Mouse (Mus musculus) lung, embryonic 16.5 days (tissue): Measurements from ENCODE around the gene Grik4. TPM values are rescaled to one million over a fixed set of nuclear protein-coding genes. Genes with fewer than 3 reads are reported as not detected.

ENCODE experiments used
- ATAC-seq: fragments of 200-750 bp; cut with Nextera tagmentation; 2 replicates; pipeline ENCODE4 v1.8.0; 2017; ENCODE audit warnings: low read depth, mild to moderate bottlenecking, moderate library complexity
- H3K27ac ChIP-seq: fragments of 300-500 bp; sonication (generic); 2 replicates; pipeline ENCODE4 v1.5.1; 2014; ENCODE audit warnings: mild to moderate bottlenecking, control low read depth, low read length
- H3K27me3 ChIP-seq: fragments of 300-500 bp; sonication (generic); 2 replicates; pipeline ENCODE4 v1.6.1; 2014; ENCODE audit warnings: low read depth, low read length, mixed read lengths; ENCODE audit not compliant: control insufficient read depth, insufficient read depth
- H3K36me3 ChIP-seq: fragments of 300-500 bp; sonication (generic); 2 replicates; pipeline ENCODE4 v1.6.1; 2014; ENCODE audit warnings: low read length; ENCODE audit not compliant: control insufficient read depth, insufficient read depth
- H3K4me1 ChIP-seq: fragments of 300-500 bp; sonication (generic); replicated peaks from 2 replicates; pipeline ENCODE4 v1.6.1; 2014; ENCODE audit warnings: low read length, mixed read lengths; ENCODE audit not compliant: control insufficient read depth, insufficient read depth
- H3K4me2 ChIP-seq: fragments of 300-500 bp; sonication (generic); 2 replicates; pipeline ENCODE4 v1.6.1; 2014; ENCODE audit warnings: low read depth, low read length, control low read depth
- H3K4me3 ChIP-seq: fragments of 300-500 bp; sonication (generic); 2 replicates; pipeline ENCODE4 v1.5.1; 2014; ENCODE audit warnings: mild to moderate bottlenecking, low read length, control low read depth
- H3K9ac ChIP-seq: fragments of 300-500 bp; sonication (generic); 2 replicates; pipeline ENCODE4 v1.6.1; 2014; ENCODE audit warnings: low read length, control low read depth
- H3K9me3 ChIP-seq: fragments of 300-500 bp; sonication (generic); 2 replicates; pipeline ENCODE4 v1.6.1; 2016; ENCODE audit warnings: low read length; ENCODE audit not compliant: control insufficient read depth
- WGBS: fragments of 180-500 bp; shearing (Covaris S2); extraction: QIAGEN DNeasy Blood & Tissue Kit; methylation state at CpG from one replicate; pipeline ENCODE4 v1.1.7; 2014; 5-methylcytosine and 5-hydroxymethylcytosine counted together
- microRNA-seq: library from miRNA; unstranded; fragments of <30 nt; microRNA quantifications from one replicate; pipeline ENCODE4, GENCODE M21; 2016
- polyA plus RNA-seq: library from polyadenylated mRNA; unstranded; fragments of >200 nt; fragmentation: Nextera tagmentation; extraction: Ambion mirVana; gene quantifications from 2 replicates; pipeline ENCODE4 v1.2.1, GENCODE M21; 2015

Gene Grik4
- polyA plus RNA-seq, 1 experiment from 2014 or later, result 2.3 TPM

DNA sequence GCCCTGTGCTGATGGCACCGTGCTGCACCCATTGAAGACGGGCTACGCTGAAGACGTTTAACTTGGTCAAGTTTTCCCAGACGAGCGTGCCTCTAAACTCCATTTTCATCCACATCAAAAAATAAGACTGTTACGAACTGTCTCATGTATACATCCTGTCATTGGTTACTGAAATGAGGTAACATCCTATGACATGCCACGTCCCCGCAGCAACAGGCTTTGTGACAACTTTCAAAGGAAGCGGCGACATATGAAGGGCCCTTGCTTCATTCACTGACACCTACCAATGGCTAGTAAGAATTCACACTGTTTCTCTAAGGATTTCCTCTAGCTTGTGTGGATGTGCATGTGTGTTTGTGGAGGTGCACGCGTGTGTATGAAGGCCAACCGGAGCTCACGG lies 475.0 kb downstream of the Grik4 start:
- H3K27me3 ChIP-seq, result no peaks in the 10 kb centered on the region
- no peak overlapping the region for H3K4me2 ChIP-seq
- peaks cover 28% of the 10 kb centered on the region for H3K4me1 ChIP-seq
- no peak overlapping the region for H3K4me3 ChIP-seq
- no peaks in the 10 kb centered on the region for H3K9me3 ChIP-seq
- no peak for ATAC-seq
- no peaks in the 10 kb centered on the region for H3K36me3 ChIP-seq
- H3K27ac ChIP-seq, result no peak overlapping the region
- WGBS, result 87% methylated on average over 15 of the region's 15 CpGs
- no peak overlapping the region for H3K9ac ChIP-seq

DNA sequence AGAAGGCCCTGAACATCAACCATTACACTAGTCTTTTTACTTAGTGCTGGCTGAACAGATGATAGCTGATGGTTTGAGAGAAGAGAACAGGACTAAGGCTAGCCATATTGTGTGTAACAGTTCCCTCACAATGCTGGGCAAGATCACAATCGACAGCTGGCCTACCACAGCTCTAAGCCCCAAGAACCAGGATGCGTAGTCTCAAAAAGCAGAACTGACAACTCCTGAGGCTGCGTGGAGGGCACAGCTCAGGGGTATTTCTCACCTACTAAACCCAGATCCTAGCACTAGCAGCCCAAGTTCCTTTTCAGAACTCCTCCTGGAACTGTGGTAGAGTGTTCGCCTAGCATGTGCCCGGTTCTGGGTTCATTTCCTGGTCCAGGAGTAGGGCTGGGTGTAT lies 475.9 kb downstream of the Grik4 start:
- ATAC-seq, result no peak
- no peaks in the 10 kb centered on the region for H3K27me3 ChIP-seq
- H3K27ac ChIP-seq, result no peak overlapping the region
- no peaks in the 10 kb centered on the region for H3K9me3 ChIP-seq
- no peaks in the 10 kb centered on the region for H3K36me3 ChIP-seq
- no peak overlapping the region for H3K4me3 ChIP-seq
- H3K4me2 ChIP-seq, result no peak overlapping the region
- peaks cover 35% of the 10 kb centered on the region for H3K4me1 ChIP-seq
- 90% methylated on average over 5 of the region's 5 CpGs for WGBS
- no peak overlapping the region for H3K9ac ChIP-seq

Small RNAs within 50 kb of the gene (microRNA-seq; reads per million reads assigned to microRNA genes)
- gene Gm27509, result not detected

Other genes starting within 250 kb of the Grik4 start
- gene Arhgef12, start 162.7 kb upstream of the Grik4 start, polyA plus RNA-seq, result 12.1 and 14.4 TPM in 2 replicates
- 4.2 and 4.4 TPM in 2 replicates for gene Tmem136, start 172.1 kb upstream of the Grik4 start, polyA plus RNA-seq